Mouse (Mus musculus) ES-Bruce4 (cell line): ENCODE data around the gene Csf2rb2.

ENCODE experiments used
- CTCF ChIP-seq: IDR thresholded peaks from one replicate; pipeline ENCODE4 v1.8.1; 2011; ENCODE audit warnings: low read depth, low read length
- EP300 ChIP-seq: IDR thresholded peaks from 2 replicates; pipeline ENCODE4 v1.6.1; 2011; ENCODE audit warnings: low read depth, low read length; ENCODE audit not compliant: insufficient read depth
- POLR2A ChIP-seq: IDR thresholded peaks from one replicate; pipeline ENCODE4 v1.8.1; 2011; ENCODE audit warnings: low read length; ENCODE audit not compliant: insufficient read depth

DNA sequence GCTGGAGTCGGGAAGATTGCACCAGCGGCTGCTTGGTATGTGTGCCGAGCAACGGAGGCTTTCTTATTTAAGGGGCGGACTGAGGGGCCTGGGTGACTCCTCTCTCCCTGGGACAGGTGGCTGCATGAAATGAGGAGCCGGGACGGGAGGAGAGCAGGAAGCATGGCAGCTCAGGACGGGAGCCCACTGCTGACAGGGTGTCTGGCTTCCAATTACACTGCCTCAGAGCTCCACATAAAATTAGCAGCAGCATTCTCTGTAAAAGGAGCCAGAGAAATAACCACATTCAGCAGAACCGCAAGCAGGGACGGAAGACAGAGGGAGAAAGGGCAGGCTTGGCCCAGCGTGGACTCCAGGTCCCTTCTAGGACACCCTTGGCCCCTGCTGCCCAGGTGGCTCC is 64.2 kb downstream of the Csf2rb2 start:
- TF ChIP-seq CTCF: no peak
- TF ChIP-seq POLR2A: no peak
- no peak for TF ChIP-seq EP300
